Mouse (Mus musculus) MEL (cell line): ENCODE measurements at regions not wholly inside any gene's neighbourhood (a gene's known extent, or its start where the extent isn't known, plus 50 kb on each side); places are given as distances from the start of the nearest gene placed in this dataset.

ENCODE experiments used
- DNase-seq: peaks from one replicate; pipeline ENCODE4 v3.0.0; 2011; ENCODE audit warnings: low read depth, low spot score
- H3K27ac ChIP-seq: 2 replicates; pipeline ENCODE4 v1.5.1; 2012; ENCODE audit warnings: low read depth, mild to moderate bottlenecking, control low read depth, low read length, moderate library complexity; ENCODE audit not compliant: control insufficient read depth
- H3K27me3 ChIP-seq, 2 experiments: fragments of 150-350 bp in 1 of 2; sonication (generic) in 1 of 2; 2 replicates each; pipeline ENCODE4 v1.6.1; 2012; ENCODE audit warnings: low read length in 2 of 2, mild to moderate bottlenecking in 2 of 2, improper control_type of control experiment in 1 of 2, moderate library complexity in 1 of 2; ENCODE audit not compliant: insufficient read depth in 2 of 2, control insufficient read depth in 1 of 2
- H3K36me3 ChIP-seq, 2 experiments: 2 replicates each; pipeline ENCODE4 v1.6.1; 2012 to 2014; ENCODE audit warnings: low read length in 2 of 2, improper control_type of control experiment in 1 of 2, inconsistent platforms in 1 of 2, mild to moderate bottlenecking in 1 of 2; ENCODE audit not compliant: insufficient read depth in 2 of 2, control insufficient read depth in 1 of 2
- H3K4me1 ChIP-seq, 2 experiments: fragments of 150-350 bp in 1 of 2; sonication (generic) in 1 of 2; 2 replicates each; pipeline ENCODE4 v1.6.1; 2012; ENCODE audit warnings: low read length in 2 of 2, improper control_type of control experiment in 1 of 2, mild to moderate bottlenecking in 1 of 2; ENCODE audit not compliant: insufficient read depth in 2 of 2, control insufficient read depth in 1 of 2
- H3K4me3 ChIP-seq, 2 experiments: fragments of 150-350 bp in 1 of 2; sonication (generic) in 1 of 2; 2 replicates each; pipeline ENCODE4 v1.5.1; 2012; ENCODE audit warnings: low read depth in 2 of 2, low read length in 2 of 2, mild to moderate bottlenecking in 2 of 2, moderate library complexity in 2 of 2, control low read depth in 1 of 2, improper control_type of control experiment in 1 of 2; ENCODE audit not compliant: control insufficient read depth in 1 of 2, insufficient read depth in 1 of 2
- H3K79me2 ChIP-seq: 2 replicates; pipeline ENCODE4 v1.6.1; 2012; ENCODE audit warnings: mild to moderate bottlenecking, low read length, moderate library complexity; ENCODE audit not compliant: control insufficient read depth, poor library complexity, insufficient read depth
- H3K9ac ChIP-seq: 2 replicates; pipeline ENCODE4 v1.6.1; 2012; ENCODE audit warnings: low read depth, mild to moderate bottlenecking, control low read depth, low read length, moderate library complexity; ENCODE audit not compliant: control insufficient read depth, poor library complexity, severe bottlenecking
- H3K9me3 ChIP-seq: fragments of 150-350 bp; sonication (generic); replicated peaks from 2 replicates; pipeline ENCODE4 v1.6.1; 2012; ENCODE audit warnings: mild to moderate bottlenecking, low read length, improper control_type of control experiment, moderate library complexity; ENCODE audit not compliant: insufficient read depth
- BHLHE40 ChIP-seq: IDR thresholded peaks from 2 replicates; pipeline ENCODE4 v1.6.1; 2012; ENCODE audit warnings: low read depth, mild to moderate bottlenecking, inconsistent platforms, low read length, improper control_type of control experiment, borderline replicate concordance
- CHD1 ChIP-seq: IDR thresholded peaks from 2 replicates; pipeline ENCODE4 v1.6.1; 2012; ENCODE audit warnings: low read depth, mild to moderate bottlenecking, inconsistent platforms, low read length, improper control_type of control experiment
- CHD2 ChIP-seq: IDR thresholded peaks from 2 replicates; pipeline ENCODE4 v1.6.1; 2011; ENCODE audit warnings: low read length, improper control_type of control experiment
- ETS1 ChIP-seq: IDR thresholded peaks from 2 replicates; pipeline ENCODE4 v1.6.1; 2012; ENCODE audit warnings: low read depth, mild to moderate bottlenecking, inconsistent platforms, low read length, improper control_type of control experiment, moderate library complexity
- HCFC1 ChIP-seq: IDR thresholded peaks from 2 replicates; pipeline ENCODE4 v1.6.1; 2012; ENCODE audit warnings: low read depth, mild to moderate bottlenecking, inconsistent platforms, low read length, improper control_type of control experiment, moderate library complexity
- JUND ChIP-seq: IDR thresholded peaks from 2 replicates; pipeline ENCODE4 v1.6.1; 2011; ENCODE audit warnings: low read depth, mild to moderate bottlenecking, improper control_type of control experiment, low read length
- KAT2A ChIP-seq: conservative IDR thresholded peaks from 2 replicates; pipeline ENCODE4 v1.6.1; 2012; ENCODE audit warnings: low read depth, low read length, improper control_type of control experiment, inconsistent platforms
- MAX ChIP-seq: IDR thresholded peaks from 2 replicates; pipeline ENCODE4 v1.6.1; 2011; ENCODE audit warnings: low read length, improper control_type of control experiment
- MAZ ChIP-seq: IDR thresholded peaks from 2 replicates; pipeline ENCODE4 v1.6.1; 2012; ENCODE audit warnings: low read depth, mild to moderate bottlenecking, inconsistent platforms, low read length, improper control_type of control experiment
- MXI1 ChIP-seq: IDR thresholded peaks from 2 replicates; pipeline ENCODE4 v1.6.1; 2011; ENCODE audit warnings: mild to moderate bottlenecking, low read depth, low read length, improper control_type of control experiment
- MYC ChIP-seq: IDR thresholded peaks from 2 replicates; pipeline ENCODE4 v1.6.1; 2011; ENCODE audit warnings: low read depth, mild to moderate bottlenecking, low read length, improper control_type of control experiment, moderate library complexity
- POLR2AphosphoS2 ChIP-seq: IDR thresholded peaks from 2 replicates; pipeline ENCODE4 v1.6.1; 2011; ENCODE audit warnings: low read length, improper control_type of control experiment
- RAD21 ChIP-seq: IDR thresholded peaks from 2 replicates; pipeline ENCODE4 v1.6.1; 2011; ENCODE audit warnings: mild to moderate bottlenecking, low read depth, low read length, improper control_type of control experiment
- RCOR1 ChIP-seq: IDR thresholded peaks from 2 replicates; pipeline ENCODE4 v1.6.1; 2012; ENCODE audit warnings: low read depth, mild to moderate bottlenecking, inconsistent platforms, low read length, improper control_type of control experiment
- UBTF ChIP-seq: IDR thresholded peaks from 2 replicates; pipeline ENCODE4 v1.6.1; 2012; ENCODE audit warnings: low read depth, mild to moderate bottlenecking, inconsistent platforms, low read length, improper control_type of control experiment, moderate library complexity, borderline replicate concordance; ENCODE audit not compliant: insufficient read depth
- USF2 ChIP-seq, 2 experiments: IDR thresholded peaks; 2 replicates each; pipeline ENCODE4 v1.6.1; 2011 to 2012; ENCODE audit warnings: improper control_type of control experiment in 2 of 2, low read length in 2 of 2, borderline replicate concordance in 1 of 2, inconsistent platforms in 1 of 2, low read depth in 1 of 2, mild to moderate bottlenecking in 1 of 2; ENCODE audit not compliant: insufficient read depth in 1 of 2
- ZKSCAN1 ChIP-seq: IDR thresholded peaks from 2 replicates; pipeline ENCODE4 v1.6.1; 2012; ENCODE audit warnings: low read depth, mild to moderate bottlenecking, inconsistent platforms, low read length, improper control_type of control experiment, moderate library complexity
- ZMIZ1 ChIP-seq: IDR thresholded peaks from 2 replicates; pipeline ENCODE4 v1.6.1; 2012; ENCODE audit warnings: low read depth, mild to moderate bottlenecking, inconsistent platforms, low read length, improper control_type of control experiment, moderate library complexity
- ZNF384 ChIP-seq: IDR thresholded peaks from 2 replicates; pipeline ENCODE4 v1.6.1; 2012; ENCODE audit warnings: low read depth, mild to moderate bottlenecking, inconsistent platforms, low read length, improper control_type of control experiment

DNA sequence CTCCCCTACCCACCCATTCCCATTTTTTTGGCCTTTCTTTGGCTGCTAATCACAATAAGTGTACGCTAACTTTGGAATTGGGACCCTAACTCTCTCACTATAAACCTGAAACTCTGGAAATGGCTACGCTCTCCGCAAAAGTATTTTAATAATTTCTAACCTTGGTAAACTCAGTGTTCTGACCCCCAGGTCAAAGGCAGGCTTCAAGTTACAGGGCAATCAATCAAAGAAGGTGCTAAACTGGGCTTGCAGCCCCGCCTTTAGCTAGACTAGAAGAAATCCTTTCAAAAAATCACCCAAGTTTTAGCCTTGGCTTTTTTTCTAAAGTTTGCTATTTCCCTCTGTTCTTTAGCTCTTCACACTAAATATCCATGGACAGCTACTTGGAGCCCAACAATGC is 72.4 kb upstream of the Spag17 start:
- Histone ChIP-seq H3K27ac (no peak overlapping the region), H3K9me3 (no peaks in the 10 kb centered on the region), H3K27me3 (no peaks in the 10 kb centered on the region), H3K36me3 (no peaks in the 10 kb centered on the region), H3K9ac (no peak overlapping the region), H3K4me3 (no peak overlapping the region), H3K4me1 (no peaks in the 10 kb centered on the region), H3K79me2 (no peaks in the 10 kb centered on the region)
- no peak for DNase-seq
- TF ChIP-seq CHD1 = no peak
- TF ChIP-seq HCFC1 = no peak
- TF ChIP-seq USF2 (IDR thresholded peaks at IDR 0.05; ENCODE audit: borderline replicate concordance in 1 of 2, insufficient read depth in 1 of 2, low read depth in 1 of 2, low read length in 2 of 2) = no peak
- no peak for TF ChIP-seq ZNF384
- no peak for TF ChIP-seq UBTF

DNA sequence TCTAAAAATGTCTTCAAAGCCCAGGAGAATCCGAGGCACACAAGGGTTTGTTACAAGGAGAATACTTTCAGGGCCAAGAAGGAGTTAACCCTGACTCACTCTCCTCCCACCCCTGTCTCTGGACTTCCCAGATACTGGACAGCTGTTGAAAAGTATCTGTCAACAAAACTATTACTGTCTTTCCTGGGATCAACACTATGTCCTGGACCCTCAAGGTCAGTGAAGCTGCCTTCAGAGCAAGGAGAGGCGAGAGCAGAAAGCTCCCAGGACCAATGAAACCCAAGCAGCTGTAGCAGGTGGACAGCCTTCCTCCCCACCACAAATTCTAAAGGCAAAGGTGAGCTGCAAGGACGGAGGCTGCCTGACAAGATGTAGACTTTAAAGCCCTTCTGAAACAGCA is 70.1 kb upstream of the Spag17 start:
- DNase-seq = no peak
- TF ChIP-seq POLR2AphosphoS2 (no peak), ETS1 (no peak), ZMIZ1 (no peak), MAZ (no peak), ZKSCAN1 (no peak)
- no peaks in the 10 kb centered on the region for H3K36me3 ChIP-seq
- no peak overlapping the region for H3K4me3 ChIP-seq
- no peaks in the 10 kb centered on the region for H3K4me1 ChIP-seq
- H3K9me3 ChIP-seq = no peaks in the 10 kb centered on the region
- H3K27ac ChIP-seq = no peak overlapping the region
- no peak overlapping the region for H3K9ac ChIP-seq
- H3K79me2 ChIP-seq = no peaks in the 10 kb centered on the region
- H3K27me3 ChIP-seq = no peaks in the 10 kb centered on the region

DNA sequence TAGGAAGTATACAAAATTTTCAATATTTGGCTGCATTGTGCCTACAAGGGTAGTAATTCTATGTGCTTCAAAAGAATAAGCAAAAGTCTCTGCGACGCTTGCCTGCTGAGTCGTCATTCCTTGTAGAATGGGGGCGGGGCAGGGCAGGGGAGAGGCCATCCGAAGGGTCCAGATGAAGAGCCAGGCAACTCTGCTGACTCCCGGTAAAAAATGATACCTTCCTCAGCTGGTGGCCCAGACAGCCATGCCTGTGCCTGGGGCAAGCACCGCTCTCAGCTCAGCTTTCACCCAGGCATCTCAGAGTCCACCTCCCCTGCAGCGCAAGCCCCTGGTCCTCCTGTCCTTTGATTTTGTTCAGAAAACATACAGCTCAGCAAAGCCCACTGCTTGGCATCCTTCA is 67.2 kb upstream of the Spag17 start:
- no peak overlapping the region for H3K27ac ChIP-seq
- H3K4me1 ChIP-seq = no peaks in the 10 kb centered on the region
- TF ChIP-seq BHLHE40 = no peak
- no peak for TF ChIP-seq MXI1
- TF ChIP-seq HCFC1 = no peak
- TF ChIP-seq ZNF384 = no peak
- TF ChIP-seq MYC = no peak
- TF ChIP-seq JUND = no peak
- TF ChIP-seq USF2 (IDR thresholded peaks at IDR 0.05; ENCODE audit: borderline replicate concordance in 1 of 2, insufficient read depth in 1 of 2, low read depth in 1 of 2, low read length in 2 of 2) = no peak
- no peak for TF ChIP-seq KAT2A
- TF ChIP-seq RCOR1 = no peak
- TF ChIP-seq CHD2 = no peak
- TF ChIP-seq MAX = no peak
- TF ChIP-seq CHD1 = no peak
- TF ChIP-seq RAD21 = no peak
- H3K36me3 ChIP-seq = no peaks in the 10 kb centered on the region
- H3K9me3 ChIP-seq = no peaks in the 10 kb centered on the region
- H3K27me3 ChIP-seq = no peaks in the 10 kb centered on the region
- no peak overlapping the region for H3K4me3 ChIP-seq
- no peak overlapping the region for H3K9ac ChIP-seq
- H3K79me2 ChIP-seq = no peaks in the 10 kb centered on the region
- DNase-seq = no peak
